Mouse (Mus musculus) frontal cortex, postnatal 36 days (tissue): ENCODE data around the gene R3hcc1l.

Source experiments
- DNase-seq, 2 experiments: peaks; one replicate each; pipeline ENCODE4 v3.0.0; 2022; ENCODE audit warnings: low spot score in 2 of 2

The R3hcc1l gene

GRCm38 (mm10) chr19:42540649-42541048 lies 22.1 kb downstream of the R3hcc1l start:
- DNase-seq, result no peak

- no peak for DNase-seq
Observed at GRCm38 (mm10) chr19:42558701-42559100, 40.1 kb downstream of the R3hcc1l start.

- no peak for DNase-seq
Observed at GRCm38 (mm10) chr19:42561991-42562390, 43.4 kb downstream of the R3hcc1l start.

- no peak for DNase-seq
Observed at GRCm38 (mm10) chr19:42562981-42563380, 44.4 kb downstream of the R3hcc1l start.

- DNase-seq, result no peak
Observed at GRCm38 (mm10) chr19:42563726-42564270, 45.2 kb downstream of the R3hcc1l start.

- no peak for DNase-seq
Observed at GRCm38 (mm10) chr19:42566283-42567019, 47.9 kb downstream of the R3hcc1l start.

GRCm38 (mm10) chr19:42567020-42567419 lies 48.5 kb downstream of the R3hcc1l start:
- DNase-seq, result no peak

GRCm38 (mm10) chr19:42569076-42569475 lies 50.5 kb downstream of the R3hcc1l start:
- DNase-seq, result no peak

- no peak for DNase-seq
Observed at GRCm38 (mm10) chr19:42571291-42571690, 52.7 kb downstream of the R3hcc1l start.

GRCm38 (mm10) chr19:42575317-42575716 lies 56.8 kb downstream of the R3hcc1l start:
- no peak for DNase-seq

- DNase-seq, result no peak
Observed at GRCm38 (mm10) chr19:42576856-42577255, 58.3 kb downstream of the R3hcc1l start.

GRCm38 (mm10) chr19:42578631-42579030 lies 60.1 kb downstream of the R3hcc1l start:
- DNase-seq, result no peak

- no peak for DNase-seq
Observed at GRCm38 (mm10) chr19:42580701-42581100, 62.1 kb downstream of the R3hcc1l start.

GRCm38 (mm10) chr19:42582811-42583370 lies 64.3 kb downstream of the R3hcc1l start:
- no peak for DNase-seq

GRCm38 (mm10) chr19:42583677-42584076 lies 65.1 kb downstream of the R3hcc1l start:
- DNase-seq, result no peak

- no peak for DNase-seq
Observed at GRCm38 (mm10) chr19:42584188-42584587, 65.6 kb downstream of the R3hcc1l start.

- DNase-seq, result no peak
Observed at GRCm38 (mm10) chr19:42587704-42588103, 69.1 kb downstream of the R3hcc1l start.

GRCm38 (mm10) chr19:42589246-42589645 lies 70.7 kb downstream of the R3hcc1l start:
- DNase-seq, result peak in 1 of 2 experiments; percentile 29

- no peak for DNase-seq
Observed at GRCm38 (mm10) chr19:42591534-42591933, 73.0 kb downstream of the R3hcc1l start.

GRCm38 (mm10) chr19:42593456-42593855 lies 74.9 kb downstream of the R3hcc1l start:
- no peak for DNase-seq

- no peak for DNase-seq
Observed at GRCm38 (mm10) chr19:42595066-42595465, 76.5 kb downstream of the R3hcc1l start.

GRCm38 (mm10) chr19:42597286-42597685 lies 78.7 kb downstream of the R3hcc1l start:
- DNase-seq, result no peak

- DNase-seq, result no peak
Observed at GRCm38 (mm10) chr19:42597896-42598295, 79.3 kb downstream of the R3hcc1l start.
